Mouse (Mus musculus) C2C12 (cell line): ENCODE data around the gene Lpcat1.

Experiments used
- CTCF ChIP-seq: IDR thresholded peaks from one replicate; pipeline ENCODE4 v1.5.1; 2011; ENCODE audit not compliant: control insufficient read depth, insufficient read depth, insufficient read length
- USF1 ChIP-seq: IDR thresholded peaks from one replicate; pipeline ENCODE4 v1.6.1; 2011; ENCODE audit warnings: low read depth, mild to moderate bottlenecking, control low read depth, moderate library complexity

DNA sequence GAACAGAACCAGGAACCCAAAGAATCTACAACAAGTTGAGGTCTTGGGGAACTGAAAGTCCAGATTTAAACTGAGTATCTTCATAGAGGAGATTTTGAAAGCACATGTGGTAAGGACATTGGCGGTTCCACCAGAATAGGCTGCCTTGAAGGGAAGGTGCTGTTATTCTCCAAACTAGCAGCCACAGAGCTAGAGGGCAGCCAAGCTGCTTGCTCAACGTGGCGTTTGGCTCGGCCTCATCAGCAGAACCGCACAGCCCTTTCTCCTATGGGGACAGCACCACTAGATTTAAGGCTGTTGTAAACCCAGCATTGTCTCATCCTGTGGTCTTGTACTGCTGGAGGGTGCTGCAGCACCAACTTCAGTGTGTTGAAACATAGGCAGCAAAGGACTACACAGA is 8.3 kb upstream of the Lpcat1 start:
- no peak for TF ChIP-seq CTCF
- no peak for TF ChIP-seq USF1
